Mouse (Mus musculus) frontal cortex, postnatal 36 days (tissue): ENCODE measurements around the gene 1810009A15Rik.

ENCODE experiments used
- DNase-seq, 2 experiments: peaks; one replicate each; pipeline ENCODE4 v3.0.0; 2022; ENCODE audit warnings: low spot score in 2 of 2

1810009A15Rik gene

GRCm38 (mm10) chr19:8920073-8920736, 31.6 kb downstream of the 1810009A15Rik start, which contains the start of gene B3gat3:
TSS of gene B3gat3 (plus strand) at chr19:8920374.
- peak; percentile 94 to 96 for DNase-seq

GRCm38 (mm10) chr19:8920836-8921291, 32.2 kb downstream of the 1810009A15Rik start:
- DNase-seq, result no peak

GRCm38 (mm10) chr19:8921741-8922140, 33.1 kb downstream of the 1810009A15Rik start:
- no peak for DNase-seq

- DNase-seq, result no peak
These were observed 38.1 kb downstream of the 1810009A15Rik start for GRCm38 (mm10) chr19:8926766-8927165.

GRCm38 (mm10) chr19:8927891-8928525, 39.4 kb downstream of the 1810009A15Rik start:
- DNase-seq, result no peak

GRCm38 (mm10) chr19:8928689-8929223, 40.1 kb downstream of the 1810009A15Rik start:
- DNase-seq, result no peak

GRCm38 (mm10) chr19:8929224-8930088, 40.8 kb downstream of the 1810009A15Rik start, which contains the start of the genes Rom1 and Eml3:
TSS of gene Rom1 (minus strand) at chr19:8929356.
TSS of gene Eml3 (plus strand) at chr19:8929552.
- DNase-seq, result peak in 1 of 2 experiments; percentile 61

- no peak for DNase-seq
These were observed 41.5 kb downstream of the 1810009A15Rik start for GRCm38 (mm10) chr19:8930117-8930516.

GRCm38 (mm10) chr19:8930771-8931170, 42.1 kb downstream of the 1810009A15Rik start:
- no peak for DNase-seq

GRCm38 (mm10) chr19:8936736-8937135, 48.1 kb downstream of the 1810009A15Rik start:
- no peak for DNase-seq
